Mouse (Mus musculus) brain, embryonic 14.5 days (tissue): ENCODE measurements around the gene Crtc2. TPM values are rescaled to one million over a fixed set of nuclear protein-coding genes. Genes with fewer than 3 reads are reported as not detected.
"Not testable (repeated sequence)": the region's sequence is repeated elsewhere in the genome, so short reads cannot be mapped to it uniquely, and the experiment has no call there.

Experiments
- DNase-seq: peaks from one replicate; pipeline ENCODE4 v3.0.0-alpha.2; 2011; ENCODE audit warnings: low read depth
- CTCF ChIP-seq: fragments of 200-500 bp; IDR thresholded peaks from 2 replicates; pipeline ENCODE4 v1.5.1; 2012; ENCODE audit warnings: inconsistent platforms, mild to moderate bottlenecking, moderate library complexity, borderline replicate concordance; ENCODE audit not compliant: insufficient read depth, insufficient read length; ENCODE audit errors: extremely low read depth
- POLR2A ChIP-seq: fragments of 200-500 bp; IDR thresholded peaks from 2 replicates; pipeline ENCODE4 v1.6.1; 2012; ENCODE audit warnings: mild to moderate bottlenecking, inconsistent platforms, borderline replicate concordance; ENCODE audit not compliant: poor library complexity, insufficient read depth, insufficient read length, severe bottlenecking; ENCODE audit errors: extremely low read depth
- polyA plus RNA-seq: library from polyadenylated mRNA; depleted of rRNA; stranded (reverse); fragments of >200 nt; gene quantifications from 2 replicates; pipeline ENCODE4 v1.2.3, GENCODE M21; 2012

The Crtc2 gene
- polyA plus RNA-seq, 1 experiment, result 72.8 TPM

GRCm38 (mm10) chr3:90247960-90248745 is 5.8 kb upstream of the Crtc2 start, which contains the start of gene Slc39a1:
Gene Slc39a1, plus strand, starts transcription at chr3:90248172.
- DNase-seq, result peak; percentile 98

GRCm38 (mm10) chr3:90248746-90249100 is 5.2 kb upstream of the Crtc2 start:
- no peak for DNase-seq
- no peak for TF ChIP-seq CTCF
- no peak for TF ChIP-seq POLR2A

More at GRCm38 (mm10) chr3:90247960-90248745, 5.8 kb upstream of the Crtc2 start, which contains the start of gene Slc39a1:
- TF ChIP-seq CTCF, result no peak
- peak; percentile 35; the same call in 1 of the 2 replicates for TF ChIP-seq POLR2A

GRCm38 (mm10) chr3:90250791-90251190 is 3.2 kb upstream of the Crtc2 start:
- TF ChIP-seq CTCF (no peak), POLR2A (no peak)
- peak; percentile 3 for DNase-seq

GRCm38 (mm10) chr3:90251731-90252226 is 2.2 kb upstream of the Crtc2 start:
- not testable (repeated sequence) for DNase-seq

- not testable (repeated sequence) for DNase-seq
Observed at GRCm38 (mm10) chr3:90252659-90253058, 1.3 kb upstream of the Crtc2 start.

GRCm38 (mm10) chr3:90253174-90253573 is 789 bp upstream of the Crtc2 start:
- not testable (repeated sequence) for DNase-seq

GRCm38 (mm10) chr3:90254419-90255193 is 643 bp downstream of the Crtc2 start:
- DNase-seq, result no peak

GRCm38 (mm10) chr3:90255194-90255565 is 1.2 kb downstream of the Crtc2 start:
- no peak for TF ChIP-seq CTCF
- TF ChIP-seq POLR2A, result no peak

More at GRCm38 (mm10) chr3:90254419-90255193, 643 bp downstream of the Crtc2 start:
- TF ChIP-seq CTCF, result no peak
- no peak for TF ChIP-seq POLR2A

GRCm38 (mm10) chr3:90255784-90256353 is 1.9 kb downstream of the Crtc2 start:
- TF ChIP-seq CTCF, result no peak
- no peak for TF ChIP-seq POLR2A
- DNase-seq, result no peak

More at GRCm38 (mm10) chr3:90255194-90255565, 1.2 kb downstream of the Crtc2 start:
- no peak for DNase-seq

- no peak for DNase-seq
- TF ChIP-seq CTCF, result no peak
Observed at GRCm38 (mm10) chr3:90256731-90257530, 3.0 kb downstream of the Crtc2 start.

GRCm38 (mm10) chr3:90258521-90258920 is 4.6 kb downstream of the Crtc2 start:
- DNase-seq, result no peak
- TF ChIP-seq POLR2A (no peak), CTCF (no peak)

GRCm38 (mm10) chr3:90263121-90263771 is 9.3 kb downstream of the Crtc2 start:
- no peak for TF ChIP-seq POLR2A
- no peak for TF ChIP-seq CTCF
- no peak for DNase-seq
